Mouse (Mus musculus): ENCODE measurements around the gene 4930452B06Rik. TPM values are rescaled to one million over a fixed set of nuclear protein-coding genes. Genes with fewer than 3 reads are reported as not detected.

Gene 4930452B06Rik
- total and polyA plus RNA-seq, 2 experiments from 2014 or later = 9.5 to 10.2 TPM

- ATAC-seq (ENCODE audit: low FRiP score) = no peak
- 81% methylated on average over 6 of the region's 6 CpGs for WGBS
- H3K27me3 ChIP-seq (ENCODE audit: insufficient read depth, low read length) = no peaks in the 10 kb centered on the region
- H3K9ac ChIP-seq (replicated peaks; ENCODE audit: low read length, poor library complexity, severe bottlenecking) = no peak overlapping the region
- no peaks in the 10 kb centered on the region for H3K36me3 ChIP-seq (ENCODE audit: insufficient read depth, low read length)
- H3K4me2 ChIP-seq (ENCODE audit: low read depth, low read length, poor library complexity, severe bottlenecking) = no peak overlapping the region
- H3K9me3 ChIP-seq (ENCODE audit: low read length) = no peaks in the 10 kb centered on the region
- H3K4me3 ChIP-seq (ENCODE audit: low read depth, low read length) = no peak overlapping the region
- H3K4me1 ChIP-seq (ENCODE audit: insufficient read depth, low read length) = no peaks in the 10 kb centered on the region
- no peak for DNase-seq (ENCODE audit: low spot score)
- no peak overlapping the region for H3K27ac ChIP-seq (ENCODE audit: low read depth, low read length)
- no peak for TF ChIP-seq CTCF (IDR thresholded peaks at IDR 0.05)
Measured at GRCm38 (mm10) chr14:8462321-8462909, 203.6 kb downstream of the 4930452B06Rik start.

DNA sequence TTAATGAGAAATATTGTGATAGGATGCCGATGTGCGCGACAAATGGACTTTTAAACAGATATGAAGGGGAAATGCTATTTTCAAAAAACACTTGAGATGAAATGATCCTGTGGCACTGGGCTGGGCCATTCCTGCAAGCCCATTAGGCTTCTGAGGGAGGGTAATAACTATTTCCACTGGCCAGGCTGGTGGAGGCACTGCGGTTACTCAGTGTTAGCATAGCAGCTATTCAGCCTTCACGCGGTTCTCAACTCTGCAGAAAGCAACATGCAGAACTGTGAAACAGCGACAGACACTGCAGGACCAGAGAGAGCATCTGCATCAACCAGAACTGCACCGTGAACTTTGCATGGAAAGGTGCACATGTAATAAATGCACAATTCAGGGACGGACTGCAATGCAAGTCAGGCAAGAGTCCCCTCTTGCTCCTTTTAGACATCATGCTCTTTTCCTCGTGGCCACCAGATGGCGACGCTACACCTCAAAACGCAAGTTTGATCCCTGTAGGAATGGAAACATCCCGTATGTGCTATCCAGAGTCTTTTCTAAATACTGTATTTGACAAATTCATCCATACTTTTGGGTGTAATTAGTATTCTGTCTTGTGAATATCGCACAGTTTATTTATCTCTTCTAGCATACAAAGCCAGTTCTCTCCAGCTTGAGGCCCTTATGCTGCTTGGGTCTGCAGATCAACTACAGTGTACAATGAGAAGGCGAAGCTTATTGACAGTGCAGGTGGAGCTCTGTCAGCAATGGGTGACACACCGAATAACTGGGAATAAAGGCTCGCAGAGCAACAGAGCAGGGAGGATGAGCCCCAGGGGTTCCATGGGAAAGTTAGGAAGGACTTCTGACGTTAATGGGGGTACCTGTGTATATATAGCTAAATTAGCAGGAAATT is 205.6 kb downstream of the 4930452B06Rik start:
- Histone ChIP-seq H3K36me3 (ENCODE audit: insufficient read depth, low read length) (no peaks in the 10 kb centered on the region), H3K27me3 (ENCODE audit: insufficient read depth, low read length) (no peaks in the 10 kb centered on the region), H3K4me3 (ENCODE audit: low read depth, low read length) (no peak overlapping the region), H3K4me1 (ENCODE audit: insufficient read depth, low read length) (no peaks in the 10 kb centered on the region), H3K4me2 (ENCODE audit: low read depth, low read length, poor library complexity, severe bottlenecking) (peak overlapping the region; percentile 22; the same call in 1 of the 2 replicates), H3K9me3 (ENCODE audit: low read length) (no peaks in the 10 kb centered on the region), H3K9ac (replicated peaks; ENCODE audit: low read length, poor library complexity, severe bottlenecking) (no peak overlapping the region), H3K27ac (ENCODE audit: low read depth, low read length) (no peak overlapping the region)
- DNase-seq (ENCODE audit: low spot score) (peak; percentile 77), ATAC-seq (ENCODE audit: low FRiP score) (peak; percentile 71)
- WGBS = 42% methylated on average over 19 of the region's 19 CpGs
- TF ChIP-seq CTCF (IDR thresholded peaks at IDR 0.05) = peak; percentile 98

- Histone ChIP-seq H3K9me3 (ENCODE audit: low read length) (no peaks in the 10 kb centered on the region), H3K27me3 (ENCODE audit: insufficient read depth, low read length) (no peaks in the 10 kb centered on the region), H3K36me3 (ENCODE audit: insufficient read depth, low read length) (no peaks in the 10 kb centered on the region), H3K4me1 (ENCODE audit: insufficient read depth, low read length) (no peaks in the 10 kb centered on the region), H3K4me2 (ENCODE audit: low read depth, low read length, poor library complexity, severe bottlenecking) (no peak overlapping the region), H3K27ac (ENCODE audit: low read depth, low read length) (no peak overlapping the region), H3K4me3 (ENCODE audit: low read depth, low read length) (no peak overlapping the region), H3K9ac (replicated peaks; ENCODE audit: low read length, poor library complexity, severe bottlenecking) (no peak overlapping the region)
- DNase-seq (ENCODE audit: low spot score) (no peak), ATAC-seq (ENCODE audit: low FRiP score) (no peak)
- 70% methylated on average over 4 of the region's 4 CpGs for WGBS
- no peak for TF ChIP-seq CTCF (IDR thresholded peaks at IDR 0.05)
Measured at GRCm38 (mm10) chr14:8459759-8460158, 206.3 kb downstream of the 4930452B06Rik start.

DNA sequence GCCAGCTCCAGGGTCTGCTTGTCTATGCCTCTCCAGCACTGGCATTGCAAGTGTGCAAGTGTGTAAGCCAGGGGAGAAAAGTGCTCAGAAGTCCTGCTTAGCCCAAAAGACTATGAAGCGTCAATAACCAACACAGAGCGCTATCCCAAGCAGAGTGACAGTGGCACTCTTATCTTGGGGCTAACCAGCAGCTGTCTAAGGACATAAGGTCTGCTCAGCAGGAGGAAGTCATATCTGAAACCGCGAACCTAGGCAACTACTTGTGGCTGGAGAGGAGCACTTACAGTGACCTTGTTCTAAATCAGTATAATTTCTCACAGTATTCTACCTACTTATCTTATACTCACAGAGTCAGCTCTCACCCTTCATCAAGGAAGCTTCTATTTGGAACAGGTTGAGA is 214.9 kb downstream of the 4930452B06Rik start:
- Histone ChIP-seq H3K4me1 (ENCODE audit: insufficient read depth, low read length) (no peaks in the 10 kb centered on the region), H3K27ac (ENCODE audit: low read depth, low read length) (no peak overlapping the region), H3K27me3 (ENCODE audit: insufficient read depth, low read length) (no peaks in the 10 kb centered on the region), H3K9me3 (ENCODE audit: low read length) (no peaks in the 10 kb centered on the region), H3K36me3 (ENCODE audit: insufficient read depth, low read length) (no peaks in the 10 kb centered on the region), H3K4me2 (ENCODE audit: low read depth, low read length, poor library complexity, severe bottlenecking) (no peak overlapping the region), H3K9ac (replicated peaks; ENCODE audit: low read length, poor library complexity, severe bottlenecking) (no peak overlapping the region), H3K4me3 (ENCODE audit: low read depth, low read length) (no peak overlapping the region)
- no peak for TF ChIP-seq CTCF (IDR thresholded peaks at IDR 0.05)
- DNase-seq (ENCODE audit: low spot score) = no peak
- no peak for ATAC-seq (ENCODE audit: low FRiP score)
- 93% methylated on average over 4 of the region's 4 CpGs for WGBS

GRCm38 (mm10) chr14:8450342-8450741 is 215.7 kb downstream of the 4930452B06Rik start:
- Histone ChIP-seq H3K4me1 (ENCODE audit: insufficient read depth, low read length) (no peaks in the 10 kb centered on the region), H3K27ac (ENCODE audit: low read depth, low read length) (no peak overlapping the region), H3K9ac (replicated peaks; ENCODE audit: low read length, poor library complexity, severe bottlenecking) (no peak overlapping the region), H3K27me3 (ENCODE audit: insufficient read depth, low read length) (no peaks in the 10 kb centered on the region), H3K9me3 (ENCODE audit: low read length) (no peaks in the 10 kb centered on the region), H3K36me3 (ENCODE audit: insufficient read depth, low read length) (no peaks in the 10 kb centered on the region), H3K4me3 (ENCODE audit: low read depth, low read length) (no peak overlapping the region), H3K4me2 (ENCODE audit: low read depth, low read length, poor library complexity, severe bottlenecking) (no peak overlapping the region)
- ATAC-seq (ENCODE audit: low FRiP score) (no peak), DNase-seq (ENCODE audit: low spot score) (no peak)
- TF ChIP-seq CTCF (IDR thresholded peaks at IDR 0.05) = no peak
- 94% methylated on average over 6 of the region's 6 CpGs for WGBS

DNA sequence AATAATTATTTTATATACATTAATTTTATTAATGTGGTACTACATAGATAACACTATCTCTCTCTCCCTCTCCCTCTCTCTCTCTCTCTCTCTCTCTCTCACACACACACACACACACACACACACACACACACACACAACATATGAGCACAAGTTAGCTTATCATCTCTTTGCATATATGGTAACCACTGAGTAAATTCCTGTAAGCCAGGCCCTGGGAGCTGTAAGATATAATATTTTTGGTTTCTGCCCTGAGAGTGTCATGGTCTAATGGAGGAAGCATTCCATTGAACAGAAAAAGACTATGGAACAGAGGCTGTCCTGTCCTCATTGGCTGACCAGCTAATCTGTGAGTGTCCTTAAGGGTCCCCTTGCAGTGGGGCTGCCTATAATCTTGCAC is 216.7 kb downstream of the 4930452B06Rik start:
- no peaks in the 10 kb centered on the region for H3K36me3 ChIP-seq (ENCODE audit: insufficient read depth, low read length)
- H3K9me3 ChIP-seq (ENCODE audit: low read length) = no peaks in the 10 kb centered on the region
- H3K4me1 ChIP-seq (ENCODE audit: insufficient read depth, low read length) = no peaks in the 10 kb centered on the region
- H3K4me3 ChIP-seq (ENCODE audit: low read depth, low read length) = no peak overlapping the region
- TF ChIP-seq CTCF (IDR thresholded peaks at IDR 0.05) = no peak
- H3K27me3 ChIP-seq (ENCODE audit: insufficient read depth, low read length) = no peaks in the 10 kb centered on the region
- H3K27ac ChIP-seq (ENCODE audit: low read depth, low read length) = no peak overlapping the region
- no peak overlapping the region for H3K4me2 ChIP-seq (ENCODE audit: low read depth, low read length, poor library complexity, severe bottlenecking)
- H3K9ac ChIP-seq (replicated peaks; ENCODE audit: low read length, poor library complexity, severe bottlenecking) = no peak overlapping the region
- DNase-seq (ENCODE audit: low spot score) (no peak), ATAC-seq (ENCODE audit: low FRiP score) (no peak)
